Mouse (Mus musculus): ENCODE measurements around the gene Scube1.

The Scube1 gene

GRCm38 (mm10) chr15:83595364-83595711 is 129.5 kb downstream of the Scube1 start:
- no peak for DNase-seq (ENCODE audit: low spot score in 2 of 2)

DNA sequence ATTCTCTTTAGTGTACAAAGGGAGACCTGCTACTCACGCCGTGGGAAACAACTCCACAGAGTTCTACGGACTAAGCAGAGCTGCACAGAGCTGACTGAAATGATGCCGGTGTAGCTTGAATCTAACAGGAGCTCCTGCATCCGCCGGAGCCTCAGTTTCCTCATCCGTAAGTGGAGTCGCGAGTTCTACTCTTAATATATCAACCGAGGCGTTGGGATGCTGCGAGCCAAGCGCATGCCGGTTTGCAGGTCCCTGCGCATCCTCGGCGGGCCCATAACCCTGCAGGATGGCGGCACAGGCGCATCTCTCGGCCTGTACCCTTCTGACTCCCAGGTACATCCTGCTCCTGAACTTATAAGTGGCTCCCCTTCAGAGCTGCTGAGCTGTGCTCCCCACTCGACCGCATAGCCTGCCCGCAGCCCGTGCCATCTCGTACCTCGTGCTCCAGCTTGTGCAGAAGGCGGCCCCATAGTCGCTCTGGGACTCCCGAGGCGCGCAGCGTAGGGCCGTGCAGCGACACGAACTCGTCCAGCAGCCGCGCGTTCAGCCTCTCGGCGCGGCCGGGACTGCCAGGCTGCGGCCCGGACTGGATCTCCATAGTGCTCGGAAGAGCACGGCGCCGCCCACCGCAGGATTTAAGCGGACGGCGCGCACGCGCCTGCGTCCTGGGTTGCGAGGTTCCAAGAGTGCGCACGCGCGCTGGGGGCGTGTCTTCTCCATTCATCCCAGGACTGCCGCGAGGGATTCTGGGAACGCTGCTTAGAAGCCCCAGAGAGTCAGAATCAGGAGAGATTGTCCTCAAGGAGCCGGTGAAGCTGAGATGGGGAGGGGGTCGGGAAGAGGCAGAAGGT is 130.1 kb downstream of the Scube1 start, which contains the start of gene Ttll12:
Gene Ttll12 (minus strand): TSS at position 645 of the 851 bp plus-strand sequence.
- DNase-seq (ENCODE audit: low spot score in 2 of 2) = peak; percentile 23 to 58

DNA sequence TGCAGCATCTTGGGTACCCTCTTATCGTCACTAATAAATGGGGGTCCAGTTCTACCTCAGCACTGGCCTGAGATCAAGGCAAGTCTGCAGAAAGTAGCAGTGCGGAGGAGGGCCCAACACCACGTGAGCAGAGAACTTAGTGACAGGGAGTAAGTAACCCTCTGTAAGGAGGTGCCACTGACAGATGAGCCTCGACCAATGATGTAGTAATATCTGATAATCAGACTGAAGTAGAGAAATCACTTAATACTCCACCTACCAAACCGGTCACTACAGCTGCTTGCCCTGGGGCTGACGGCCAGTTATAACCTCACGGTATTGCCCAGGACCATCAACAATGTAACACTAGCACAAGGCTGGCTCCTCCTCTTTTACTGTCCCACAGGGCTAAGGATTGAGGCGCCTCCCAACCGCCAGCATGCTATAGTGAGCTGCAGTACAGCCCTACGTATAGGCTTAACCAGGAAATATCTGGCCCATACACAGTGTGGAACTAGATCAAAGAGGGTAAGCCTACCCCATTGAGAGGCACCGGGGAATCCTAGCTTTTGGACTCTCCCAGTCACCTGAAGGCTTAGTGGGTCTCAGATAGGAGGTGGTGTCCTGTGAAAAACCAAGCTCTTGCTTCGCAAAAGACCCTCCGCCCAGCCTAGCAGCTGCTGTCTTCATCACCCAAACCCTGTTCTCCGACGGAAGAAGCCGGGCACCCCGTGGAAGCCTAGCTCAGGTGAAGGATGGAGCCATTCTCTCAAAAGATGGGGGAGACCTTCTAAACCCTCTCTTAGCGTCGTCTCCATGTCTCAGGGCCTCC is 130.9 kb downstream of the Scube1 start:
- DNase-seq (ENCODE audit: low spot score in 2 of 2) = no peak

DNA sequence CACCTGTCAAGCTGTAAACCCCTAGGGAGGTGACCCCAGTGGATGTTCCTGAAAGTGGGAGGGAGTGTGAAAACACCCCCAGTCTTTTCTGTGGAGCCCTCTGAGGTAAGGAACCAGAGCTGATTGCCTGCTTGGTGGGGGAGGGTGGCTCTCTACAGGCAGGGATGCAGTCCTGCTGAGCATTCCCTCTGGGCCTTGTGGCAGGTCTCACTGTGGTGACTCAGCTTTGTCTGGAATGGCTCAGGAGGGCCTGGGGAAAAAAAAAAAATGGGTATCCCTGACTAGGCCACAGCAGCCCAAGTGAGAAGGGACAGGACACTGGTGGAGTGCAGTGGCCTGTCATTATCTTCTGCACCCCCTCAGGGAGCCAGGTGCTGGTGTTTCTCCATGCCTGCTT is 131.6 kb downstream of the Scube1 start:
- no peak for DNase-seq (ENCODE audit: low spot score in 2 of 2)

DNA sequence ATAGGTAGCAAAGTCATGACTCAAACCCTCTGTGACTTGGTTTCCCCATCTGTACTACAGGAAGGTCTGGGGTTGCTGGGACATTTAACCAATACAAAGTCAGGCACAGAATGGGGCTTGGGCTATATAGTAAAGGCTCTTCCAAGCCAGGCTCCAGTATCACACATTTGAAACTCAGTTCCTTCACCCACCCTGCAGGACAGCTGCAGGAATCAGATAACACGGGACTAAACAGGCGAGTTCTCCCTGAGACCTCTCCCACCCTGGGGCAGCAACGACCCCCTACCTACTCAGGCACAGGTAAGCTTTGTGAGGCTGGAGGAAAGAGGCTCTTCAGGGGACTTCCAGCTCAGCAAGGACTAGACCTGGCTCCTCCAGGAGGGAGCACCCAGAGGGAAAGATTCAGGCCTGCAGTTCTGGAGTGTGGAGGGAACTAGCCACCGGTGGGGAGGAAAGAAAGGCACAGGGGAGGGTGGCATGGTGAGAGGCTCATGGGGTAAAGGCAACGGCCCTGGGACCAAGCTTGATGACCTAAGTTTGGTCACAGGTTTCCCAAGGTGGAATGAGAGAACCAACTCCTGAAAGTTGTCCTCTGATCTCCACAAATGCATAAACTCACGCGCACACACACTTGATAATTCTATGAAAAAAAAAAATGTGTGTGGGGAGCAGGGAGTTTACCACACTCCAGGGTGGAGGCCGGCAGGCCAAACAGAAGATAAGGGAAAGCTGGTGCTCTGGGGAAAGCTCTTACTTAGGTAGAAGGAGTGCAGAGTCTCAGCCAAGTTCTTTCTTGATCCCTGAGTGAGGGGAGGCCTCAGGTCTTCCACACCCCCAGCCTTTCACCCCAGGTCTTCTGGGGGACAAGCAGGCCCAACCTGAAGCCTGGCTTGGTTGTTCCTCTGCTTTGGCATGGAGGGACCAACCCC is 132.3 kb downstream of the Scube1 start:
- DNase-seq (ENCODE audit: low spot score in 2 of 2) = no peak

DNA sequence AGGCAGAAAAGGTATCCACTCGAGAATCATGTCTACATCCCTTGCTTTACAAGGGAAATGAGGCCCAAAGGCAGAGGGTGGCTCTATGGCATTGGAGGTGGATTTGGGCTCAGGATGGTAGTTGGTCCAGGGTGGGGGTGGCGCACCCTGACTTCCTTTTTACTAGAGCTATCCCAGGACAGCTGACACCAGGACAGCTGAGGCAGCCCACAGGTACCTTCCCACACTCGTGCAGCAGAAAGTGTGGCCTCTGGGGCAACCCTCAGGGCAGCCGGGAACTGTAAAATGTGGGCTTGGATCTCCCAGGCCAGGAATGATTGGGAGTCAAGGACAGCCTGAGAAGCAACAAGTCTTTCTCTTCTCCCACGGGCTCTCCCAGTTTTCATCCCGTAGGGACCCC is 133.1 kb downstream of the Scube1 start:
- DNase-seq (ENCODE audit: low spot score in 2 of 2) = no peak

- DNase-seq (ENCODE audit: low spot score in 2 of 2) = no peak
Measured at GRCm38 (mm10) chr15:83590841-83591240, 134.0 kb downstream of the Scube1 start.

- DNase-seq (ENCODE audit: low spot score in 2 of 2) = no peak
Measured at GRCm38 (mm10) chr15:83584741-83585220, 140.0 kb downstream of the Scube1 start.

GRCm38 (mm10) chr15:83583419-83584156 is 141.2 kb downstream of the Scube1 start:
- no peak for DNase-seq (ENCODE audit: low spot score in 2 of 2)

- DNase-seq (ENCODE audit: low spot score in 2 of 2) = no peak
Measured at GRCm38 (mm10) chr15:83582931-83583330, 141.9 kb downstream of the Scube1 start.

- DNase-seq (ENCODE audit: low spot score in 2 of 2) = no peak
Measured at GRCm38 (mm10) chr15:83576651-83577050, 148.2 kb downstream of the Scube1 start.

- no peak for DNase-seq (ENCODE audit: low spot score in 2 of 2)
Measured at GRCm38 (mm10) chr15:83575543-83575942, 149.3 kb downstream of the Scube1 start.

- no peak for DNase-seq (ENCODE audit: low spot score in 2 of 2)
Measured at GRCm38 (mm10) chr15:83574731-83575351, 150.0 kb downstream of the Scube1 start.

- DNase-seq (ENCODE audit: low spot score in 2 of 2) = no peak
Measured at GRCm38 (mm10) chr15:83573606-83574005, 151.2 kb downstream of the Scube1 start.

DNA sequence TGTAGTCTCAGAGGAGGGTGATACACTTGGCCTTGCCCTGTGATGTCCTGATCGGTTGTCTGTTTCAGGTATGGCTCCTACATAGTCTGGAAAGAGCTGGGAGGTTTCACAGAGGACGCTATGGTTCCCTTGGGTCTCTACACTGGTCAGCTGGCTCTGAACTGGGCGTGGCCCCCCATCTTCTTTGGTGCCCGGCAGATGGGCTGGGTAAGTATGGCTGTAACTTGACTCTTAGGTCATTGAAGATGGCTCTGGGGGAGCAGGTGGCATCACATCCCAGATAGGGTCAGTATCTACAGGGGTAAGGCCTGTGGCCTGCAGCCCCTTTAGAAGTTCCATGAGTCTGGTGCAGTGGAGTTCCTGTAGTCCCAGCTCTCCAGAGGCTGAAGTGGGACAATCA is 152.7 kb downstream of the Scube1 start:
- DNase-seq (ENCODE audit: low spot score in 2 of 2) = no peak

GRCm38 (mm10) chr15:83571636-83572035 is 153.2 kb downstream of the Scube1 start:
- no peak for DNase-seq (ENCODE audit: low spot score in 2 of 2)

- DNase-seq (ENCODE audit: low spot score in 2 of 2) = no peak
Measured at GRCm38 (mm10) chr15:83570641-83571040, 154.2 kb downstream of the Scube1 start.

- DNase-seq (ENCODE audit: low spot score in 2 of 2) = no peak
Measured at GRCm38 (mm10) chr15:83569682-83570081, 155.1 kb downstream of the Scube1 start.

DNA sequence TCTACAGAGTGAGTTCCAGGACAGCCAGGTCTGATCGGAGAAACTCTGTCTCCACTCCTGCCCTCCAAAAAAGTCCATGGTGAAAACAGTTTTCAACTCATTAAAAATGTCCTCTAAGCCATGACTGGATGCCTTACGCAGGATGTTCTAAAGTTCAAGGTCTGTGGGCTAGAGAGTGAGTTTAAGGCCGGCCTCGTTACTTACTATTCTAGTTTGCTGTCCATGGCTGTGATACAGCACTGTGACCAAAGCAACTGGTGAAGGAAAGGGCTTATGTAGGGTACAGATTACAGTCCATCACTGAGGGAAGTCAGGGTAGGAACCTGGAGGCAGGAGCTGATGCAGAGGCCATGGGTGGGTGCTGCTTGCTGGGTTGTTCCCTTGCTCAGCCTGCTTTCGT is 156.3 kb downstream of the Scube1 start:
- DNase-seq (ENCODE audit: low spot score in 2 of 2) = no peak

DNA sequence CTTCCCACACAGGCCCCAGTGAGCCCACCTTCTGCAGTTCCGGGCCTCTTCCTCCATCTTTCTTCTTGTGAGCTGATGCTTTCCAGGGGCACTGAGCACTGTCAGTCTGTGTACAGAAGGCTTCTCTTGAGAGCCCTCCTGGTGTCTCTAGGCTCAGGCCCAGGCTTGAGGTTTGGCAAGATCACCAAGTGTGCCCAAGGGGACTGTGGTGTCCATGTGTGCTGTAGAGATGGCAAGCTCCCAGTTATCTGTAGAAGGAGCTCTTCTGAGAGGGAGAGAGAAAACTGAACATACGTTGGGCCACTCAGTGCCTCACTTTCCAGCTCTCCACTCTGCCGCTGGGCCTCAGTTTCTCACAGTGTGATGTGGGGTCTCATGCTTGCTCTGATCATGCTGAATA is 157.1 kb downstream of the Scube1 start:
- no peak for DNase-seq (ENCODE audit: low spot score in 2 of 2)
